Mouse (Mus musculus): ENCODE measurements around the gene H2al2a. TPM values are rescaled to one million over a fixed set of nuclear protein-coding genes. Genes with fewer than 3 reads are reported as not detected.

The H2al2a gene
- not detected in 2 replicates for polyA plus RNA-seq (2014; fragmentation: Nextera tagmentation; extraction: Ambion mirVana)

GRCm38 (mm10) chr2:17996858-17997257 is at the start of gene H2al2a:
H2al2a (minus strand) TSS chr2:17996958.
- Histone ChIP-seq H3K36me3 (ENCODE audit: control insufficient read depth, insufficient read depth, low read length) (no peaks in the 10 kb centered on the region), H3K27me3 (ENCODE audit: control insufficient read depth, insufficient read depth, low read length) (no peaks in the 10 kb centered on the region), H3K4me2 (ENCODE audit: low read depth) (no peak within 1 kb of the TSS), H3K4me3 (ENCODE audit: low read depth, low read length) (no peak within 1 kb of the TSS), H3K9ac (ENCODE audit: low read length) (no peak within 1 kb of the TSS), H3K27ac (ENCODE audit: low read depth, low read length) (no peak within 1 kb of the TSS), H3K4me1 (ENCODE audit: control insufficient read depth, insufficient read depth, low read length) (no peaks in the 10 kb centered on the region), H3K9me3 (ENCODE audit: control insufficient read depth, low read length) (no peaks in the 10 kb centered on the region)
- DNase-seq (ENCODE audit: low spot score) (no peak), ATAC-seq (ENCODE audit: insufficient read depth, low FRiP score, low TSS enrichment) (no peak)

- peak overlapping the region; percentile 99 for H3K4me3 ChIP-seq (ENCODE audit: low read depth, low read length)
- H3K9ac ChIP-seq (ENCODE audit: low read length) = peak overlapping the region; percentile 100
- no peaks in the 10 kb centered on the region for H3K9me3 ChIP-seq (ENCODE audit: control insufficient read depth, low read length)
- H3K27ac ChIP-seq (ENCODE audit: low read depth, low read length) = peak overlapping the region; percentile 100
- 0% methylated on average over 4 of the region's 4 CpGs for WGBS
- H3K4me1 ChIP-seq (ENCODE audit: control insufficient read depth, insufficient read depth, low read length) = peaks cover 29% of the 10 kb centered on the region
- DNase-seq (ENCODE audit: low spot score) (peak; percentile 24), ATAC-seq (ENCODE audit: insufficient read depth, low FRiP score, low TSS enrichment) (no peak)
- H3K4me2 ChIP-seq (ENCODE audit: low read depth) = peak overlapping the region; percentile 84
- H3K27me3 ChIP-seq (ENCODE audit: control insufficient read depth, insufficient read depth, low read length) = no peaks in the 10 kb centered on the region
- H3K36me3 ChIP-seq (ENCODE audit: control insufficient read depth, insufficient read depth, low read length) = no peaks in the 10 kb centered on the region
These were observed 49.4 kb upstream of the H2al2a start for GRCm38 (mm10) chr2:18046186-18046585.

GRCm38 (mm10) chr2:18045781-18046181 is 49.0 kb upstream of the H2al2a start:
- Histone ChIP-seq H3K27me3 (ENCODE audit: control insufficient read depth, insufficient read depth, low read length) (no peaks in the 10 kb centered on the region), H3K9me3 (ENCODE audit: control insufficient read depth, low read length) (no peaks in the 10 kb centered on the region), H3K27ac (ENCODE audit: low read depth, low read length) (peak overlapping the region; percentile 100), H3K9ac (ENCODE audit: low read length) (peak overlapping the region; percentile 100), H3K4me2 (ENCODE audit: low read depth) (peak overlapping the region; percentile 84), H3K4me3 (ENCODE audit: low read depth, low read length) (peak overlapping the region; percentile 99), H3K4me1 (ENCODE audit: control insufficient read depth, insufficient read depth, low read length) (peaks cover 33% of the 10 kb centered on the region), H3K36me3 (ENCODE audit: control insufficient read depth, insufficient read depth, low read length) (no peaks in the 10 kb centered on the region)
- DNase-seq (ENCODE audit: low spot score) = peak; percentile 21
- ATAC-seq (ENCODE audit: insufficient read depth, low FRiP score, low TSS enrichment) = no peak
- 5% methylated on average over 6 of the region's 6 CpGs for WGBS

GRCm38 (mm10) chr2:18045143-18045780 is 48.5 kb upstream of the H2al2a start:
- Histone ChIP-seq H3K4me1 (ENCODE audit: control insufficient read depth, insufficient read depth, low read length) (peaks cover 36% of the 10 kb centered on the region), H3K9me3 (ENCODE audit: control insufficient read depth, low read length) (no peaks in the 10 kb centered on the region), H3K36me3 (ENCODE audit: control insufficient read depth, insufficient read depth, low read length) (no peaks in the 10 kb centered on the region), H3K27ac (ENCODE audit: low read depth, low read length) (peak overlapping the region; percentile 100), H3K27me3 (ENCODE audit: control insufficient read depth, insufficient read depth, low read length) (no peaks in the 10 kb centered on the region), H3K9ac (ENCODE audit: low read length) (peak overlapping the region; percentile 100), H3K4me3 (ENCODE audit: low read depth, low read length) (peak overlapping the region; percentile 99), H3K4me2 (ENCODE audit: low read depth) (peak overlapping the region; percentile 84)
- WGBS = 6% methylated on average over 7 of the region's 7 CpGs
- ATAC-seq (ENCODE audit: insufficient read depth, low FRiP score, low TSS enrichment) = no peak
- DNase-seq (ENCODE audit: low spot score) = peak; percentile 24

- H3K36me3 ChIP-seq (ENCODE audit: control insufficient read depth, insufficient read depth, low read length) = no peaks in the 10 kb centered on the region
- WGBS = 3% methylated on average over 14 of the region's 14 CpGs
- peak overlapping the region; percentile 90 for H3K9ac ChIP-seq (ENCODE audit: low read length)
- peaks cover 40% of the 10 kb centered on the region for H3K4me1 ChIP-seq (ENCODE audit: control insufficient read depth, insufficient read depth, low read length)
- peak; percentile 83 for DNase-seq (ENCODE audit: low spot score)
- peak overlapping the region; percentile 84 for H3K4me2 ChIP-seq (ENCODE audit: low read depth)
- H3K27me3 ChIP-seq (ENCODE audit: control insufficient read depth, insufficient read depth, low read length) = no peaks in the 10 kb centered on the region
- H3K27ac ChIP-seq (ENCODE audit: low read depth, low read length) = peak overlapping the region; percentile 96
- H3K4me3 ChIP-seq (ENCODE audit: low read depth, low read length) = peak overlapping the region; percentile 34
- no peaks in the 10 kb centered on the region for H3K9me3 ChIP-seq (ENCODE audit: control insufficient read depth, low read length)
- peak; percentile 70 for ATAC-seq (ENCODE audit: insufficient read depth, low FRiP score, low TSS enrichment)
These were observed 44.6 kb upstream of the H2al2a start for GRCm38 (mm10) chr2:18041199-18041885.

- peak overlapping the region; percentile 96 for H3K27ac ChIP-seq (ENCODE audit: low read depth, low read length)
- peak; percentile 29; the same call in 1 of the 2 replicates for ATAC-seq (ENCODE audit: insufficient read depth, low FRiP score, low TSS enrichment)
- H3K27me3 ChIP-seq (ENCODE audit: control insufficient read depth, insufficient read depth, low read length) = no peaks in the 10 kb centered on the region
- H3K4me1 ChIP-seq (ENCODE audit: control insufficient read depth, insufficient read depth, low read length) = peaks cover 40% of the 10 kb centered on the region
- no peaks in the 10 kb centered on the region for H3K9me3 ChIP-seq (ENCODE audit: control insufficient read depth, low read length)
- no peaks in the 10 kb centered on the region for H3K36me3 ChIP-seq (ENCODE audit: control insufficient read depth, insufficient read depth, low read length)
- DNase-seq (ENCODE audit: low spot score) = peak; percentile 67
- H3K4me2 ChIP-seq (ENCODE audit: low read depth) = peak overlapping the region; percentile 84
- peak overlapping the region; percentile 90 for H3K9ac ChIP-seq (ENCODE audit: low read length)
- 5% methylated on average over 27 of the region's 27 CpGs for WGBS
- H3K4me3 ChIP-seq (ENCODE audit: low read depth, low read length) = peak overlapping the region; percentile 34
These were observed 43.8 kb upstream of the H2al2a start for GRCm38 (mm10) chr2:18040347-18041160.

GRCm38 (mm10) chr2:18039566-18040290 is 43.0 kb upstream of the H2al2a start:
- peaks cover 40% of the 10 kb centered on the region for H3K4me1 ChIP-seq (ENCODE audit: control insufficient read depth, insufficient read depth, low read length)

GRCm38 (mm10) chr2:18038895-18039371 is 42.2 kb upstream of the H2al2a start:
- no peaks in the 10 kb centered on the region for H3K9me3 ChIP-seq (ENCODE audit: control insufficient read depth, low read length)
- H3K4me3 ChIP-seq (ENCODE audit: low read depth, low read length) = peak overlapping the region; percentile 34; the same call in 1 of the 2 replicates
- H3K36me3 ChIP-seq (ENCODE audit: control insufficient read depth, insufficient read depth, low read length) = no peaks in the 10 kb centered on the region
- DNase-seq (ENCODE audit: low spot score) = peak; percentile 51
- peak overlapping the region; percentile 84 for H3K4me2 ChIP-seq (ENCODE audit: low read depth)
- H3K9ac ChIP-seq (ENCODE audit: low read length) = peak overlapping the region; percentile 90
- H3K27me3 ChIP-seq (ENCODE audit: control insufficient read depth, insufficient read depth, low read length) = no peaks in the 10 kb centered on the region
- H3K27ac ChIP-seq (ENCODE audit: low read depth, low read length) = peak overlapping the region; percentile 96
- peaks cover 46% of the 10 kb centered on the region for H3K4me1 ChIP-seq (ENCODE audit: control insufficient read depth, insufficient read depth, low read length)
- WGBS = 16% methylated on average over 10 of the region's 10 CpGs
- ATAC-seq (ENCODE audit: insufficient read depth, low FRiP score, low TSS enrichment) = no peak

More at GRCm38 (mm10) chr2:18039566-18040290, 43.0 kb upstream of the H2al2a start:
- peak overlapping the region; percentile 84 for H3K4me2 ChIP-seq (ENCODE audit: low read depth)
- WGBS = 3% methylated on average over 46 of the region's 46 CpGs
- H3K36me3 ChIP-seq (ENCODE audit: control insufficient read depth, insufficient read depth, low read length) = no peaks in the 10 kb centered on the region
- no peaks in the 10 kb centered on the region for H3K9me3 ChIP-seq (ENCODE audit: control insufficient read depth, low read length)
- peak overlapping the region; percentile 90 for H3K9ac ChIP-seq (ENCODE audit: low read length)
- H3K27me3 ChIP-seq (ENCODE audit: control insufficient read depth, insufficient read depth, low read length) = no peaks in the 10 kb centered on the region
- ATAC-seq (ENCODE audit: insufficient read depth, low FRiP score, low TSS enrichment) = peak; percentile 77
- peak overlapping the region; percentile 34 for H3K4me3 ChIP-seq (ENCODE audit: low read depth, low read length)
- DNase-seq (ENCODE audit: low spot score) = peak; percentile 86
- H3K27ac ChIP-seq (ENCODE audit: low read depth, low read length) = peak overlapping the region; percentile 96
